Mouse (Mus musculus): ENCODE results near the gene Hspg2. TPM values are rescaled to one million over a fixed set of nuclear protein-coding genes. Genes with fewer than 3 reads are reported as not detected.
"Not testable (repeated sequence)": the region's sequence is repeated elsewhere in the genome, so short reads cannot be mapped to it uniquely, and the experiment has no call there.

Gene Hspg2
- 42.6 and 44.1 TPM in 2 replicates for polyA plus RNA-seq (2014; fragmentation: Nextera tagmentation; extraction: Ambion mirVana)

DNA sequence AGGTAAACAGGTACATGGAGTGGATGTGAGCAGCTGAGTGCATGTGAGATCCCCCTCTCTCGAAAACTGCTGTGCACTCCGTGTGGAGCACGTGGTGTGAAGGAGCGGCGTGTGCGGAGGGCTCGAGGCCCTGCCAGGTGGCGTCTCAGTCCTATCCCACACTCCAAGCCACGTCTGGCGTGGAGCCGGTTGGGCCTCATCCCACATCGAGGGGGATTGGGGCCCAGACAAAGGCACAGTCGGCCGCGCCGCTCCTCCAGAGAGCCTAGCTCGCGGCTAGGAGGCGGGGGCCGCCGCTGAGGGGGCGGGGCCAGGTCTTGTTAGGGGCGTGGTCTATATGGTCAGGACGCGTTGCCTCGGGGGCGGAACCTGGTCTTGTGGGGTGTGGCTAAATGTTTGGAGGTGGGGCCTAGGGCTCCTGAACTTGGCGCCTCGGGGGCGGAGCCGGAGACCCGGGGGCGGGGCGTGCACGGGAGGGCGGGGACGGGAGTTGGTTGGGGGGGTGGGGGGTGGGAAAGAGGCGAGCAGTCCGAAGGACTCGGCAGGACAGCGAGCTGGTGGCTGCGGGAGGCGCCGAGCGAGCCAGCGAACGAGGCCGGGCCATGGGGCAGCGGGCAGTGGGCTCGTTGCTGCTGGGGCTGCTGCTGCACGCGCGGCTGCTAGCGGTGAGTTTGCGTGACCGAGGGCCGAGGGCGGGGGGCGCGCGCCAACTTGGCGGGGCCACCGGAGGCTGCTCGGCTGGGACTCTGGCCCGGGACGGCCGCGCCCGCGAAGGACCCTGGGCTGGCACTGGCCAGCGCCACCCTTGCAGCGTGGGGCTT, at the start of gene Hspg2:
TSS of gene Hspg2 (plus strand) at position 510 of the 821 bp plus-strand sequence.
- H3K9me3 ChIP-seq (ENCODE audit: control insufficient read depth, low read depth, low read length) = no peaks in the 10 kb centered on the region
- peak; percentile 91 for ATAC-seq (ENCODE audit: insufficient number of reproducible peaks, insufficient read depth, low FRiP score, low read depth)
- 1% methylated on average over 67 of the region's 72 CpGs for WGBS

DNA sequence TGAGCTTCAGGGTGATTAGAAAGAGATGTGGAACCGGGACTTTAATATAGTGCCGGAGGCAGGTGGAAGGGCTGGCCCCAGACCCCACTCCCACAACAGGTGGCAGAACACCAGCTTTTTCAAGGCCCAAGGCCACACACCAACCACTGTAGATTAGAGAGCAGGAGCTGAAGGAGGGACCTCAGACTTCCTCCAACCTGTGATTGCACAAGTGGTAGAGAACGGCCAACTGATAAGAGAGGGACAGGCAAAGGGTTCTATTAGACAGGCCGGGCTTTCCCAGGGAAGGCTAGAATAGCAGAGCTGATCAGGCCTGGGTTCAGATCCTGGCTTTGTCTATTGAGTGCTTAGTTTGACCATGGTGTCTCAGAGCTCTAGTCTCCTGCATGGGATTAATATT, 38.1 kb upstream of the Hspg2 start, which contains the start of gene Cela3b:
TSS of gene Cela3b (minus strand) at position 39 of the 400 bp plus-strand sequence.
- no peaks in the 10 kb centered on the region for H3K4me1 ChIP-seq (ENCODE audit: control insufficient read depth, insufficient read depth, low read length)
- no peak within 1 kb of the TSS for H3K9ac ChIP-seq (replicated peaks; ENCODE audit: low read depth, low read length)
- H3K36me3 ChIP-seq (ENCODE audit: control insufficient read depth, insufficient read depth, low read length) = no peaks in the 10 kb centered on the region
- H3K27me3 ChIP-seq (ENCODE audit: control insufficient read depth, insufficient read depth, low read length) = no peaks in the 10 kb centered on the region
- no peak for ATAC-seq (ENCODE audit: insufficient number of reproducible peaks, insufficient read depth, low FRiP score, low read depth)
- WGBS = 85% methylated on average over 4 of the region's 4 CpGs
- H3K4me2 ChIP-seq (replicated peaks; ENCODE audit: low read depth, low read length) = no peak within 1 kb of the TSS
- no peaks in the 10 kb centered on the region for H3K9me3 ChIP-seq (ENCODE audit: control insufficient read depth, low read depth, low read length)
- no peak within 1 kb of the TSS for H3K4me3 ChIP-seq (ENCODE audit: low read depth, low read length)
- no peak within 1 kb of the TSS for H3K27ac ChIP-seq (ENCODE audit: low read length)

More for the DNA sequence above, at the start of gene Hspg2:
- Histone ChIP-seq H3K27ac (ENCODE audit: low read length) (peak within 1 kb of the TSS; percentile 77), H3K36me3 (ENCODE audit: control insufficient read depth, insufficient read depth, low read length) (no peaks in the 10 kb centered on the region), H3K9ac (replicated peaks; ENCODE audit: low read depth, low read length) (peak within 1 kb of the TSS; percentile 86), H3K4me1 (ENCODE audit: control insufficient read depth, insufficient read depth, low read length) (peaks cover 35% of the 10 kb centered on the region), H3K27me3 (ENCODE audit: control insufficient read depth, insufficient read depth, low read length) (no peaks in the 10 kb centered on the region), H3K4me3 (ENCODE audit: low read depth, low read length) (peak within 1 kb of the TSS; percentile 88), H3K4me2 (replicated peaks; ENCODE audit: low read depth, low read length) (peak within 1 kb of the TSS; percentile 84)

DNA sequence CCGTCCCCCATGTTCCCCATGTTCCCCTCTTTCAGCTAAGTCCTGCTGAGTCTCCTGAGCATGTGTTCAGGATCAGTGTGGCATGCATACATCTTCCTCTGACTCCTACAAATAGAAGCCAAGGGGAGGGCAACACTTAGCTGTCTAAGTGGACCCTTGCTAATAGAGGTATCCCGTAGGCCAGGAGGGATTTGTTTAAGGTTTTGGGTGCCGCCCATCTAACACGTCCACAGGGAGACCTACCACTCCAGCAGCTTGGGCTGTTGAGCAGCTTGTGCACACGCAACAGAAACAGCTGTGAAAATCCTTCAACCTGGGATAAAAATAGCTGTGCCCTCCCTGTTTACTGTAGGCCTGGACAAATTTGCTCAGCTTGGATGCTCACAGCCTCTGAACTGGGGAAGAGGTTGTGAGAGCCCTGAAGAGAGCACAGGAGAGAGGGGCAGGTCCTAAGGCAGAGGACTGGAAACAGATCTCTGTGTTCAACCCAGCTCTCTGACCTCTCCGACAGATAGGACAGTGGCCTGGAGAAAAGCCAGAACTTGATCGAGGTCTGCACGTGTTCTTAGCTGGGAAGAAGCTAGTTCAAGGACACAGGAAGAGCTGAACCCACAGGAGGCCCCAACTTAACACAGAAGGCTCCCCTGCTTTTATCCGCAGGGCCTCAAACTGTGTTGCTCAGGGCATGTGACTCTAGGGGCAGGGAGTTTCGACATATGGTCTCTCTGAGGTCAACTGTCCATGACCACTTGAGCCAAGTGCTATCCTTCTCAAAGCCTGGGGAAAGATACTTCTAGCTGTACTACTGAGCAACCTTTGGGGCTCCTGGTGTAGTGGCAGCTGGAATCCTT, 35.6 kb upstream of the Hspg2 start:
- WGBS = 53% methylated on average over 10 of the region's 10 CpGs
- H3K27ac ChIP-seq (ENCODE audit: low read length); ATAC-seq (ENCODE audit: insufficient number of reproducible peaks, insufficient read depth, low FRiP score, low read depth): not testable (repeated sequence)

DNA sequence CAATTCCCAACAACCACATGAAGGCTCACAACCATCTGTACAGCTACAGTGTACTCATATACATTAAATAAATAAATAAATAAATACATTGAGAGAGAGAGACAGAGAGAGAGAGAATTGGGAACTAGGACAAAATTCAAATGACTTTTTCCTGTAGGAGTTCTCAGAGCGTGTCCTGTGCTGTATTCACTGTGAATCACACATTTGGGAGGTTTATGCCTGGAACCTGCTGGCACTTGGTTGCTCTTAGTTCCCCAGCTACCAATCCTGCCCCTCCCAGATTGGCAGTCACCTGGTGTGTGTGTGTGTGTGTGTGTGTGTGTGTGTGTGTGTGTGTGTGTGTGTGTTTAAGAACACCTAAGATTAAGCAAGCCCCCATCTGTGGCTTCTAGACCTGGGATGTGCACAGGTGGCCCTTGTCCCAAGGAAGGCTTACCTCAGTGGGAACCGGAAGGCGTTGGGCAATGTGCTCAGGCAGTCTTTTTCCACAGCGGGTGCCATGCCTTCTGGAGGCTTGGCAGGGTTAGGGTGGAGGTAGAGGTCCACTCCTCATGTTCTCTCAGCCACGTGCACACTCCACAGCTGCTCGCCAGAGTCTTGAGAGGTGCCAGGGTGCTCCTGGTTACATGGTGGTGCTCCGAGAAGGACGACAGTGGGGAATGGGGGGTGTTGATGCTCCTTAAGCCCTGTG, 31.4 kb upstream of the Hspg2 start:
- H3K9ac ChIP-seq (replicated peaks; ENCODE audit: low read depth, low read length) = no peak overlapping the region
- H3K4me3 ChIP-seq (ENCODE audit: low read depth, low read length) = no peak overlapping the region
- no peaks in the 10 kb centered on the region for H3K36me3 ChIP-seq (ENCODE audit: control insufficient read depth, insufficient read depth, low read length)
- H3K27ac ChIP-seq (ENCODE audit: low read length) = no peak overlapping the region
- no peak for ATAC-seq (ENCODE audit: insufficient number of reproducible peaks, insufficient read depth, low FRiP score, low read depth)
- no peaks in the 10 kb centered on the region for H3K27me3 ChIP-seq (ENCODE audit: control insufficient read depth, insufficient read depth, low read length)
- 83% methylated on average over 8 of the region's 8 CpGs for WGBS
- no peaks in the 10 kb centered on the region for H3K4me1 ChIP-seq (ENCODE audit: control insufficient read depth, insufficient read depth, low read length)
- no peak overlapping the region for H3K4me2 ChIP-seq (replicated peaks; ENCODE audit: low read depth, low read length)
- no peaks in the 10 kb centered on the region; the same call in 1 of the 2 replicates for H3K9me3 ChIP-seq (ENCODE audit: control insufficient read depth, low read depth, low read length)

More for the DNA sequence above, 35.6 kb upstream of the Hspg2 start:
- H3K9me3 ChIP-seq (ENCODE audit: control insufficient read depth, low read depth, low read length); H3K36me3 ChIP-seq (ENCODE audit: control insufficient read depth, insufficient read depth, low read length); H3K9ac ChIP-seq (replicated peaks; ENCODE audit: low read depth, low read length); H3K27me3 ChIP-seq (ENCODE audit: control insufficient read depth, insufficient read depth, low read length); H3K4me3 ChIP-seq (ENCODE audit: low read depth, low read length); H3K4me1 ChIP-seq (ENCODE audit: control insufficient read depth, insufficient read depth, low read length); H3K4me2 ChIP-seq (replicated peaks; ENCODE audit: low read depth, low read length): not testable (repeated sequence)

DNA sequence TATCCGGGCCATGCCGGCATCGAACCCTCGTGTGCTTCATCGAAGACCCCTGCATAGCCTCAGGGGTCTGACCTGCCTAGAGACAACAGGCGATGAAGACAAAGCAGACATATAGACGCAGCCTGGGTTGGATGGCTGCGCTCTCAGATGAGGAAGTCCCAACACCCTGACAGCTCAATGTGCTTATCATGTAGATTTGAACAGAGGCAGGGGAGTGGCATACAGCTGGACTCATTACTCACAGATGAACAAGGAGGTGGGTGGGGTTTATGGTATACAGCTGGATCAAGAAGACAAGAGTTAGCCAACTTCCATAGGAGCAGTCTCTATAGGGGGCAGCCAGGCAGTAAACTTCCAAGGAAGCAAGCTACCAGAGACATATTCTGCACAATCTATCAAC, 29.7 kb upstream of the Hspg2 start:
- WGBS = 90% methylated on average over 8 of the region's 8 CpGs
- no peaks in the 10 kb centered on the region for H3K27me3 ChIP-seq (ENCODE audit: control insufficient read depth, insufficient read depth, low read length)
- H3K27ac ChIP-seq (ENCODE audit: low read length) = no peak overlapping the region
- no peaks in the 10 kb centered on the region; the same call in 1 of the 2 replicates for H3K9me3 ChIP-seq (ENCODE audit: control insufficient read depth, low read depth, low read length)
- no peaks in the 10 kb centered on the region for H3K36me3 ChIP-seq (ENCODE audit: control insufficient read depth, insufficient read depth, low read length)
- no peak overlapping the region for H3K9ac ChIP-seq (replicated peaks; ENCODE audit: low read depth, low read length)
- H3K4me2 ChIP-seq (replicated peaks; ENCODE audit: low read depth, low read length) = no peak overlapping the region
- 0 out of 2 replicates have a peak, but pooled peaks cover 2% of the 10 kb centered on the region for H3K4me1 ChIP-seq (ENCODE audit: control insufficient read depth, insufficient read depth, low read length)
- peak; percentile 28; the same call in 1 of the 2 replicates for ATAC-seq (ENCODE audit: insufficient number of reproducible peaks, insufficient read depth, low FRiP score, low read depth)
- no peak overlapping the region for H3K4me3 ChIP-seq (ENCODE audit: low read depth, low read length)

DNA sequence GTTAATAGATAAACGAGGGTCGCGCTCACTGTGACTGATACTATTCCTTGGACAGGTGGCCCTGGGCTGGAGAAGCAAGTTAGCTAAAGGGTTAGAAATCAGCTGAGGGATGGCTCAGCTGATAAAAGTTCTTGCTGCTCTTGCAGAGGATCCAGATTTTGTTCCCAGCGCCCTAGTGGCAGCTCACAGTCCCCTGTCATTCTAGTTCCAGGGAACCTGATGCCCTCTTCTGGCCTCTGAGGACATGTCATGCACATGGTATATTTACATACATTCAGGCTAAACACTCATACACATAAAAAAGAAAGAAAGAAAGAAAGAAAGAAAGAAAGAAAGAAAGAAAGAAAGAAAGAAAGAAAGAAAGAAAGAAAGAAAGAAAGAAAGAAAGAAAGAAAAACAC, 27.2 kb upstream of the Hspg2 start:
- 87% methylated on average over 4 of the region's 4 CpGs for WGBS
- no peak for ATAC-seq (ENCODE audit: insufficient number of reproducible peaks, insufficient read depth, low FRiP score, low read depth)
- Histone ChIP-seq H3K4me1 (ENCODE audit: control insufficient read depth, insufficient read depth, low read length) (0 out of 2 replicates have a peak, but pooled peaks cover 4% of the 10 kb centered on the region), H3K36me3 (ENCODE audit: control insufficient read depth, insufficient read depth, low read length) (no peaks in the 10 kb centered on the region), H3K4me3 (ENCODE audit: low read depth, low read length) (no peak overlapping the region), H3K9ac (replicated peaks; ENCODE audit: low read depth, low read length) (no peak overlapping the region), H3K27ac (ENCODE audit: low read length) (no peak overlapping the region), H3K4me2 (replicated peaks; ENCODE audit: low read depth, low read length) (no peak overlapping the region), H3K27me3 (ENCODE audit: control insufficient read depth, insufficient read depth, low read length) (no peaks in the 10 kb centered on the region), H3K9me3 (ENCODE audit: control insufficient read depth, low read depth, low read length) (no peaks in the 10 kb centered on the region; the same call in 1 of the 2 replicates)

DNA sequence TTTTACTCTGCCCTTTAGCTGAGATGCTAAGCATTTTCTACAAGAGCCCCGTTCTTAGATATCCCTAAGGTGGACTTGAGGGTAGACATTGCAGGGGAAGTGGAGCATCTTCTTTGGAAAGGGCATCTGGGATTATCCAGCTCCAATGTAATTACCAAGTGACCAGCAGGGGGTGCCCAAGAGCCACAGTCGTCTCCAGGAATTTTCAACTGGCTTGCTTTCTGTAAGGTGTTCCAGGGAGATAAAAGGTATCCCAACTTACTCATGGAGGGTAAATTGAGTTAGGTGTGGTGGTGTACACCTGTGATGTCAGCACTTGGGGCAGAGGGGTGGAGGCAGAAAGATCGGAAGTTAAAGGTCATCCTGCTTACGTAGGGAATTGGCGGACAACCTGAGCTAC, 24.9 kb upstream of the Hspg2 start:
- H3K4me2 ChIP-seq (replicated peaks; ENCODE audit: low read depth, low read length) = no peak overlapping the region
- ATAC-seq (ENCODE audit: insufficient number of reproducible peaks, insufficient read depth, low FRiP score, low read depth) = no peak
- no peak overlapping the region for H3K4me3 ChIP-seq (ENCODE audit: low read depth, low read length)

DNA sequence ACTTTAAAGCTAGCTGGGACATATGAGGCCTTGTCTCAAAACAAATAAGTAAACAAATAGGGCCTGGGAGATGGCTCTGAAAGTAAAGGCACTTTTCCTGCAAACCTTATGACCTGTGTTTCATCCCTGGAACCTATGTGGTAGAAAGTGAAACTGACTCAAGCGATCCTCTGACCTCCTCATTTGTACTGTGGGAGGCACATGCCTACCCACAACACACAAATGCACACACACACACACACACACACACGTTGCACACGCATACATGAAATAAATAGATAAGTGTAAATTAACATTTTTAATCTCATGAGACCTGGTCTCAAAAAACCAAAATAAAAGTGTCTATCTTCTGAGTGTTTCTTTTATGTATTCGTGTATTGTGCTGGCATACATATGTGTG, 22.7 kb upstream of the Hspg2 start:
- Histone ChIP-seq H3K9ac (replicated peaks; ENCODE audit: low read depth, low read length) (no peak overlapping the region), H3K36me3 (ENCODE audit: control insufficient read depth, insufficient read depth, low read length) (no peaks in the 10 kb centered on the region), H3K27me3 (ENCODE audit: control insufficient read depth, insufficient read depth, low read length) (no peaks in the 10 kb centered on the region), H3K27ac (ENCODE audit: low read length) (no peak overlapping the region), H3K4me3 (ENCODE audit: low read depth, low read length) (no peak overlapping the region), H3K9me3 (ENCODE audit: control insufficient read depth, low read depth, low read length) (no peaks in the 10 kb centered on the region; the same call in 1 of the 2 replicates), H3K4me2 (replicated peaks; ENCODE audit: low read depth, low read length) (no peak overlapping the region), H3K4me1 (ENCODE audit: control insufficient read depth, insufficient read depth, low read length) (peaks cover 16% of the 10 kb centered on the region)
- 83% methylated on average over 4 of the region's 4 CpGs for WGBS
- no peak for ATAC-seq (ENCODE audit: insufficient number of reproducible peaks, insufficient read depth, low FRiP score, low read depth)

More for the DNA sequence above, 24.9 kb upstream of the Hspg2 start:
- H3K4me1 ChIP-seq (ENCODE audit: control insufficient read depth, insufficient read depth, low read length) = peaks cover 12% of the 10 kb centered on the region
- H3K9ac ChIP-seq (replicated peaks; ENCODE audit: low read depth, low read length) = no peak overlapping the region
- 7% methylated on average over 5 of the region's 5 CpGs for WGBS
- H3K9me3 ChIP-seq (ENCODE audit: control insufficient read depth, low read depth, low read length) = no peaks in the 10 kb centered on the region; the same call in 1 of the 2 replicates
- no peaks in the 10 kb centered on the region for H3K36me3 ChIP-seq (ENCODE audit: control insufficient read depth, insufficient read depth, low read length)
- H3K27ac ChIP-seq (ENCODE audit: low read length) = no peak overlapping the region
- H3K27me3 ChIP-seq (ENCODE audit: control insufficient read depth, insufficient read depth, low read length) = no peaks in the 10 kb centered on the region
